Mouse (Mus musculus) monocyte, adult 59 days (primary cell): ENCODE results near the gene Pkd1. TPM values are rescaled to one million over a fixed set of nuclear protein-coding genes. Genes with fewer than 3 reads are reported as not detected.

Experiments
- total RNA-seq, 2 experiments: library from RNA; stranded (reverse); gene quantifications; one replicate each; pipeline ENCODE4 v1.2.4; 2023

Gene Pkd1
- 10 to 100 TPM; 41.4 to 46.0 TPM for total RNA-seq

GRCm38 (mm10) chr17:24549618-24550415, at the start of gene Pkd1:
Gene Pkd1 (plus strand): TSS chr17:24549834.

GRCm38 (mm10) chr17:24527723-24528559, 21.7 kb upstream of the Pkd1 start, which contains the start of gene Traf7:
Gene Traf7 (minus strand): TSS chr17:24527938.

GRCm38 (mm10) chr17:24534160-24534718, 15.4 kb upstream of the Pkd1 start, which contains the start of gene Rab26:
Gene Rab26 (minus strand): TSS chr17:24534210.

DNA sequence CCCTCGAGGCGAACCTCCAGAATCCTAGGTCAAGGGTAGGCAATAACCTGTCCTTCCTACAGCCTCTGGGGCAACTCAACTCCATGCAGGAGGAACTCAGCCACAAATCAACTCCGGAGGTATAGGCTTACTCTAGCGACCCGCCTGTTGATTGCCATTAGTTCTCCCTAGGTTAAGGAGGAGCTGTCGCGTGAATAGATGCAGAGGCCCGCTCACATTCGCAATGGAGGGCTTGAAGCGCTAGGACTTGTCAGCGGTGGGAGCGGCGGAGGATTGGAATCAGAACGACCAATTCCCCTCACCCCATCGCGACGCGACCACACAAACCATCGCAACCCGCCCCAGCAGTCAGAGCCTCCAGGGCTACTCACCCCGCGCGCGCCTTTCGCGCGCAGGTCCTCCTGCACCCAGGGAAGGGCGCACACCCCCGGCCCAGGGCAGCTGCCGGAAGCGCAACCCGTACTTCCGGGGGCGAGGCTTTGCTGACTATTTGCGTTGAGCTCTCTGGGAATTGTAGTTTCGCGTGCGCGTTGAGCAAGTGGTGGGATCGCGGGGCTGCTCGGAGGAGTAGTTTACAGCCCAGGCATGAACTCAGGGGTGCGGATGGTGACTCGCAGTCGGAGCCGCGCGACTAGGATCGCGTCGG, 82.7 kb downstream of the Pkd1 start, which contains the start of the genes Tsc2 and Nthl1:
Tsc2 (minus strand) TSS at position 464 of the 646 bp plus-strand sequence.
Nthl1 (plus strand) TSS at position 514 of the 646 bp plus-strand sequence.

Other genes starting within 250 kb of the Pkd1 start
- gene Abca17, start 198.8 kb upstream of the Pkd1 start, total RNA-seq = under 1 TPM; 0.26 to 0.27 TPM
- gene Abca3, start 197.9 kb upstream of the Pkd1 start, total RNA-seq = 10 to 100 TPM; 75.4 to 76.2 TPM
- 10 to 100 TPM; 82.6 to 84.4 TPM for gene Rnps1, start 135.3 kb upstream of the Pkd1 start, total RNA-seq
- gene Eci1, start 123.2 kb upstream of the Pkd1 start, total RNA-seq = 10 to 100 TPM; 20.9 to 22.4 TPM
- gene Dnase1l2, start 106.7 kb upstream of the Pkd1 start, total RNA-seq = 1 to 10 TPM; 2.4 to 3.3 TPM
- 10 to 100 TPM; 37.7 to 43.5 TPM for gene E4f1, start 79.5 kb upstream of the Pkd1 start, total RNA-seq
- gene Pgp, start 79.4 kb upstream of the Pkd1 start, total RNA-seq = 10 to 100 TPM; 14.8 to 18.7 TPM
- gene Bricd5, start 76.0 kb upstream of the Pkd1 start, total RNA-seq = not detected
- 10 to 100 TPM; 19.4 to 24.9 TPM for gene Mlst8, start 70.8 kb upstream of the Pkd1 start, total RNA-seq
- not detected for gene Caskin1, start 61.2 kb upstream of the Pkd1 start, total RNA-seq
- gene Traf7, start 21.9 kb upstream of the Pkd1 start, total RNA-seq = 100 to 1,000 TPM; 141 to 154 TPM
- 1 to 10 TPM in 1 of 2 experiments, under 1 TPM in 1; 0.58 to 1.6 TPM for gene Rab26, start 15.6 kb upstream of the Pkd1 start, total RNA-seq
- gene Tsc2, start 82.8 kb downstream of the Pkd1 start, total RNA-seq = 10 to 100 TPM; 68.8 to 75.5 TPM
- 1 to 10 TPM; 1.7 to 2.5 TPM for gene Nthl1, start 82.8 kb downstream of the Pkd1 start, total RNA-seq
- 1 to 10 TPM; 2.1 to 2.9 TPM for gene Slc9a3r2, start 100.5 kb downstream of the Pkd1 start, total RNA-seq
- not detected for gene Npw, start 108.6 kb downstream of the Pkd1 start, total RNA-seq
- gene Zfp598, start 119.9 kb downstream of the Pkd1 start, total RNA-seq = 10 to 100 TPM; 46.6 to 48.8 TPM
- gene Syngr3, start 140.1 kb downstream of the Pkd1 start, total RNA-seq = not detected
- 10 to 100 TPM; 15.5 to 18.1 TPM for gene Gfer, start 146.3 kb downstream of the Pkd1 start, total RNA-seq
- gene Noxo1, start 146.4 kb downstream of the Pkd1 start, total RNA-seq = 1 to 10 TPM; 3.4 to 5.3 TPM
- gene Tbl3, start 157.8 kb downstream of the Pkd1 start, total RNA-seq = 10 to 100 TPM; 16.1 to 22.1 TPM
- gene Rnf151, start 168.2 kb downstream of the Pkd1 start, total RNA-seq = not detected
- 100 to 1,000 TPM; 714 to 754 TPM for gene Rps2, start 168.3 kb downstream of the Pkd1 start, total RNA-seq
- gene Ndufb10, start 174.6 kb downstream of the Pkd1 start, total RNA-seq = 100 to 1,000 TPM in 1 of 2 experiments, 10 to 100 TPM in 1; 70.4 to 102 TPM
- gene Rpl3l, start 178.0 kb downstream of the Pkd1 start, total RNA-seq = 1 to 10 TPM; 1.6 to 3.7 TPM
- gene Msrb1, start 186.8 kb downstream of the Pkd1 start, total RNA-seq = 100 to 1,000 TPM; 740 to 885 TPM
- gene Hs3st6, start 203.2 kb downstream of the Pkd1 start, total RNA-seq = not detected